Mouse (Mus musculus) stomach, postnatal 0 days (tissue): ENCODE data around the gene Steap3. TPM values are rescaled to one million over a fixed set of nuclear protein-coding genes. Genes with fewer than 3 reads are reported as not detected.

Source experiments
- ATAC-seq: fragments of 200-750 bp; cut with Nextera tagmentation; 2 replicates; pipeline ENCODE4 v1.8.0; 2017; ENCODE audit not compliant: low FRiP score, low TSS enrichment
- DNase-seq: peaks from one replicate; pipeline ENCODE4 v3.0.0-alpha.2; 2016; ENCODE audit warnings: low spot score
- H3K27ac ChIP-seq: fragments of 300-500 bp; sonication (generic); replicated peaks from 2 replicates; pipeline ENCODE4 v1.5.1; 2014; ENCODE audit warnings: mild to moderate bottlenecking, control low read depth
- H3K27me3 ChIP-seq: fragments of 300-500 bp; sonication (generic); 2 replicates; pipeline ENCODE4 v1.6.1; 2014; ENCODE audit warnings: low read length; ENCODE audit not compliant: control insufficient read depth, insufficient read depth
- H3K36me3 ChIP-seq: fragments of 300-500 bp; sonication (generic); 2 replicates; pipeline ENCODE4 v1.6.1; 2014; ENCODE audit warnings: low read length, mixed read lengths; ENCODE audit not compliant: control insufficient read depth, insufficient read depth
- H3K4me1 ChIP-seq: fragments of 300-500 bp; sonication (generic); replicated peaks from 2 replicates; pipeline ENCODE4 v1.6.1; 2014; ENCODE audit warnings: antibody characterized with exemption; ENCODE audit not compliant: control insufficient read depth, insufficient read depth
- H3K4me2 ChIP-seq: fragments of 300-500 bp; sonication (generic); replicated peaks from 2 replicates; pipeline ENCODE4 v1.6.1; 2014; ENCODE audit warnings: low read depth, mild to moderate bottlenecking, control low read depth, moderate library complexity
- H3K4me3 ChIP-seq: fragments of 300-500 bp; sonication (generic); 2 replicates; pipeline ENCODE4 v1.5.1; 2014; ENCODE audit warnings: low read depth, low read length, control low read depth
- H3K9ac ChIP-seq: fragments of 300-500 bp; sonication (generic); 2 replicates; pipeline ENCODE4 v1.6.1; 2014; ENCODE audit warnings: mild to moderate bottlenecking, low read length, control low read depth, mixed read lengths
- H3K9me3 ChIP-seq: fragments of 300-500 bp; sonication (generic); 2 replicates; pipeline ENCODE4 v1.6.1; 2016; ENCODE audit warnings: low read length; ENCODE audit not compliant: control insufficient read depth
- CTCF ChIP-seq: IDR thresholded peaks from 2 replicates; pipeline ENCODE4 v1.5.1; 2016; ENCODE audit warnings: antibody characterized with exemption, low read depth, mild to moderate bottlenecking, moderate library complexity
- EP300 ChIP-seq: optimal IDR thresholded peaks from 2 replicates; pipeline ENCODE3; 2016; ENCODE audit warnings: antibody characterized with exemption
- WGBS: fragments of 180-500 bp; shearing (Covaris S2); extraction: QIAGEN DNeasy Blood & Tissue Kit; methylation state at CpG from one replicate; pipeline ENCODE4 v1.1.7; 2014; 5-methylcytosine and 5-hydroxymethylcytosine counted together
- polyA plus RNA-seq: library from polyadenylated mRNA; unstranded; fragments of >200 nt; fragmentation: Nextera tagmentation; extraction: Ambion mirVana; gene quantifications from 2 replicates; pipeline ENCODE4 v1.2.1, GENCODE M21; 2015

Gene Steap3
- polyA plus RNA-seq, 1 experiment from 2014 or later: 3.2 TPM

- H3K9me3 ChIP-seq: no peaks in the 10 kb centered on the region
- WGBS: 64% methylated on average over 5 of the region's 5 CpGs
- H3K27me3 ChIP-seq: no peaks in the 10 kb centered on the region
- DNase-seq (no peak), ATAC-seq (no peak)
- H3K4me1 ChIP-seq: no peaks in the 10 kb centered on the region
- no peaks in the 10 kb centered on the region for H3K36me3 ChIP-seq
- TF ChIP-seq CTCF (no peak), EP300 (no peak)
- H3K27ac ChIP-seq: no peak overlapping the region
- no peak overlapping the region for H3K9ac ChIP-seq
- no peak overlapping the region for H3K4me2 ChIP-seq
- H3K4me3 ChIP-seq: no peak overlapping the region
These were observed 130.0 kb downstream of the Steap3 start for GRCm38 (mm10) chr1:120142551-120142950.

Other genes with a start within 250 kb of the Steap3 start
- 7.8 and 8.8 TPM in 2 replicates for gene Tmem37, start 198.6 kb downstream of the Steap3 start, polyA plus RNA-seq
- gene Dbi, start 151.6 kb downstream of the Steap3 start, polyA plus RNA-seq: 1,663 and 1,741 TPM in 2 replicates
- 10.1 and 11.9 TPM in 2 replicates for gene 3110009E18Rik, start 151.5 kb downstream of the Steap3 start, polyA plus RNA-seq
- 0.21 and 0.23 TPM in 2 replicates for gene C1ql2, start 67.9 kb upstream of the Steap3 start, polyA plus RNA-seq
- 0.07 and 0.21 TPM in 2 replicates for gene Marco, start 232.3 kb upstream of the Steap3 start, polyA plus RNA-seq